Mouse (Mus musculus): ENCODE data around the gene Rspo4. TPM values are rescaled to one million over a fixed set of nuclear protein-coding genes. Genes with fewer than 3 reads are reported as not detected.

The Rspo4 gene
- polyA plus RNA-seq, 1 experiment from 2014 or later, result 4.2 TPM

GRCm38 (mm10) chr2:151894209-151894980 lies 51.7 kb downstream of the Rspo4 start:
- 72% methylated on average over 8 of the region's 8 CpGs for WGBS
- Histone ChIP-seq H3K27ac (no peak overlapping the region), H3K4me3 (no peak overlapping the region), H3K27me3 (ENCODE audit: insufficient read depth, poor library complexity, severe bottlenecking) (peaks cover 19% of the 10 kb centered on the region; the same call in 1 of the 2 replicates), H3K36me3 (no peaks in the 10 kb centered on the region), H3K4me1 (peaks cover 9% of the 10 kb centered on the region; the same call in 1 of the 2 replicates), H3K9me3 (no peaks in the 10 kb centered on the region)
- DNase-seq (ENCODE audit: low spot score), result no peak

GRCm38 (mm10) chr2:151895911-151896310 lies 53.2 kb downstream of the Rspo4 start:
- Histone ChIP-seq H3K4me1 (peaks cover 9% of the 10 kb centered on the region; the same call in 1 of the 2 replicates), H3K27me3 (ENCODE audit: insufficient read depth, poor library complexity, severe bottlenecking) (peaks cover 19% of the 10 kb centered on the region; the same call in 1 of the 2 replicates), H3K4me3 (no peak overlapping the region), H3K36me3 (no peaks in the 10 kb centered on the region), H3K9me3 (no peaks in the 10 kb centered on the region), H3K27ac (no peak overlapping the region)
- no peak for DNase-seq (ENCODE audit: low spot score)
- WGBS, result 83% methylated on average over 5 of the region's 5 CpGs

- 73% methylated on average over 1 of the region's 1 CpGs for WGBS
- Histone ChIP-seq H3K36me3 (no peaks in the 10 kb centered on the region), H3K9me3 (no peaks in the 10 kb centered on the region), H3K4me1 (peaks cover 7% of the 10 kb centered on the region; the same call in 1 of the 2 replicates), H3K27ac (no peak overlapping the region), H3K27me3 (ENCODE audit: insufficient read depth, poor library complexity, severe bottlenecking) (peaks cover 8% of the 10 kb centered on the region; the same call in 1 of the 2 replicates), H3K4me3 (no peak overlapping the region)
- DNase-seq (ENCODE audit: low spot score), result no peak
Measured at GRCm38 (mm10) chr2:151898106-151898505, 55.4 kb downstream of the Rspo4 start.

- Histone ChIP-seq H3K27me3 (ENCODE audit: insufficient read depth, poor library complexity, severe bottlenecking) (peaks cover 8% of the 10 kb centered on the region; the same call in 1 of the 2 replicates), H3K4me3 (no peak overlapping the region), H3K36me3 (no peaks in the 10 kb centered on the region), H3K27ac (no peak overlapping the region), H3K4me1 (0 out of 2 replicates have a peak, but pooled peaks cover 3% of the 10 kb centered on the region), H3K9me3 (no peaks in the 10 kb centered on the region)
- 53% methylated on average over 4 of the region's 4 CpGs for WGBS
- no peak for DNase-seq (ENCODE audit: low spot score)
Measured at GRCm38 (mm10) chr2:151900845-151901244, 58.1 kb downstream of the Rspo4 start.

GRCm38 (mm10) chr2:151903267-151903666 lies 60.5 kb downstream of the Rspo4 start:
- no peaks in the 10 kb centered on the region for H3K9me3 ChIP-seq
- 81% methylated on average over 6 of the region's 6 CpGs for WGBS
- peaks cover 3% of the 10 kb centered on the region; the same call in 1 of the 2 replicates for H3K27me3 ChIP-seq (ENCODE audit: insufficient read depth, poor library complexity, severe bottlenecking)
- H3K27ac ChIP-seq, result no peak overlapping the region
- no peak overlapping the region for H3K4me3 ChIP-seq
- no peak for DNase-seq (ENCODE audit: low spot score)
- no peaks in the 10 kb centered on the region for H3K36me3 ChIP-seq
- 0 out of 2 replicates have a peak, but pooled peaks cover 3% of the 10 kb centered on the region for H3K4me1 ChIP-seq

GRCm38 (mm10) chr2:151903933-151904332 lies 61.2 kb downstream of the Rspo4 start:
- H3K4me3 ChIP-seq, result no peak overlapping the region

GRCm38 (mm10) chr2:151904636-151905035 lies 61.9 kb downstream of the Rspo4 start:
- 0 out of 2 replicates have a peak overlapping the region, but pooled peaks have one; percentile 2 for H3K27ac ChIP-seq
- 43% methylated on average over 3 of the region's 3 CpGs for WGBS
- no peaks in the 10 kb centered on the region for H3K4me1 ChIP-seq
- H3K36me3 ChIP-seq, result no peaks in the 10 kb centered on the region
- DNase-seq (ENCODE audit: low spot score), result no peak
- peaks cover 5% of the 10 kb centered on the region; the same call in 1 of the 2 replicates for H3K27me3 ChIP-seq (ENCODE audit: insufficient read depth, poor library complexity, severe bottlenecking)
- H3K9me3 ChIP-seq, result no peaks in the 10 kb centered on the region
- no peak overlapping the region for H3K4me3 ChIP-seq

More at GRCm38 (mm10) chr2:151903933-151904332, 61.2 kb downstream of the Rspo4 start:
- Histone ChIP-seq H3K9me3 (no peaks in the 10 kb centered on the region), H3K27me3 (ENCODE audit: insufficient read depth, poor library complexity, severe bottlenecking) (peaks cover 4% of the 10 kb centered on the region; the same call in 1 of the 2 replicates), H3K36me3 (no peaks in the 10 kb centered on the region), H3K4me1 (no peaks in the 10 kb centered on the region), H3K27ac (no peak overlapping the region)
- no peak for DNase-seq (ENCODE audit: low spot score)
- WGBS, result 65% methylated on average over 4 of the region's 4 CpGs

- WGBS, result 60% methylated on average over 2 of the region's 2 CpGs
- no peaks in the 10 kb centered on the region for H3K36me3 ChIP-seq
- peaks cover 16% of the 10 kb centered on the region for H3K4me1 ChIP-seq
- H3K4me3 ChIP-seq, result no peak overlapping the region
- peaks cover 5% of the 10 kb centered on the region; the same call in 1 of the 2 replicates for H3K27me3 ChIP-seq (ENCODE audit: insufficient read depth, poor library complexity, severe bottlenecking)
- H3K9me3 ChIP-seq, result no peaks in the 10 kb centered on the region
- no peak for DNase-seq (ENCODE audit: low spot score)
- no peak overlapping the region for H3K27ac ChIP-seq
Measured at GRCm38 (mm10) chr2:151907020-151907419, 64.3 kb downstream of the Rspo4 start.

- no peak overlapping the region for H3K4me3 ChIP-seq
- no peaks in the 10 kb centered on the region for H3K9me3 ChIP-seq
- no peak overlapping the region for H3K27ac ChIP-seq
- no peaks in the 10 kb centered on the region for H3K36me3 ChIP-seq
- 69% methylated on average over 3 of the region's 3 CpGs for WGBS
- H3K4me1 ChIP-seq, result peaks cover 16% of the 10 kb centered on the region
- no peak for DNase-seq (ENCODE audit: low spot score)
- H3K27me3 ChIP-seq (ENCODE audit: insufficient read depth, poor library complexity, severe bottlenecking), result peaks cover 5% of the 10 kb centered on the region; the same call in 1 of the 2 replicates
Measured at GRCm38 (mm10) chr2:151909386-151909785, 66.7 kb downstream of the Rspo4 start.

- H3K4me1 ChIP-seq, result peaks cover 16% of the 10 kb centered on the region
- H3K27ac ChIP-seq, result peak overlapping the region; percentile 79
- 43% methylated on average over 5 of the region's 5 CpGs for WGBS
- H3K27me3 ChIP-seq (ENCODE audit: insufficient read depth, poor library complexity, severe bottlenecking), result peaks cover 5% of the 10 kb centered on the region; the same call in 1 of the 2 replicates
- DNase-seq (ENCODE audit: low spot score), result no peak
- no peaks in the 10 kb centered on the region for H3K36me3 ChIP-seq
- no peak overlapping the region for H3K4me3 ChIP-seq
- no peaks in the 10 kb centered on the region for H3K9me3 ChIP-seq
Measured at GRCm38 (mm10) chr2:151910498-151910897, 67.8 kb downstream of the Rspo4 start.

GRCm38 (mm10) chr2:151910919-151911500 lies 68.3 kb downstream of the Rspo4 start, which contains the start of gene Angpt4:
Angpt4 (plus strand) TSS chr2:151911210.
- 63% methylated on average over 12 of the region's 13 CpGs for WGBS
- Histone ChIP-seq H3K9me3 (no peaks in the 10 kb centered on the region), H3K36me3 (no peaks in the 10 kb centered on the region), H3K27me3 (ENCODE audit: insufficient read depth, poor library complexity, severe bottlenecking) (peaks cover 5% of the 10 kb centered on the region; the same call in 1 of the 2 replicates), H3K27ac (peak within 1 kb of the TSS; percentile 79), H3K4me3 (0 out of 2 replicates have a peak within 1 kb of the TSS, but pooled peaks have one; percentile 4), H3K4me1 (peaks cover 20% of the 10 kb centered on the region)
- DNase-seq (ENCODE audit: low spot score), result no peak

- H3K36me3 ChIP-seq, result no peaks in the 10 kb centered on the region
- DNase-seq (ENCODE audit: low spot score), result no peak
- 76% methylated on average over 3 of the region's 3 CpGs for WGBS
- H3K27me3 ChIP-seq (ENCODE audit: insufficient read depth, poor library complexity, severe bottlenecking), result peaks cover 5% of the 10 kb centered on the region; the same call in 1 of the 2 replicates
- no peaks in the 10 kb centered on the region for H3K9me3 ChIP-seq
- peak overlapping the region; percentile 79 for H3K27ac ChIP-seq
- H3K4me1 ChIP-seq, result peaks cover 20% of the 10 kb centered on the region
- H3K4me3 ChIP-seq, result no peak overlapping the region
Measured at GRCm38 (mm10) chr2:151911751-151912150, 69.0 kb downstream of the Rspo4 start.

- Histone ChIP-seq H3K4me1 (peaks cover 26% of the 10 kb centered on the region), H3K4me3 (no peak overlapping the region), H3K9me3 (no peaks in the 10 kb centered on the region), H3K27me3 (ENCODE audit: insufficient read depth, poor library complexity, severe bottlenecking) (no peaks in the 10 kb centered on the region), H3K36me3 (no peaks in the 10 kb centered on the region), H3K27ac (no peak overlapping the region)
- WGBS, result 82% methylated on average over 5 of the region's 5 CpGs
- DNase-seq (ENCODE audit: low spot score), result no peak
Measured at GRCm38 (mm10) chr2:151914120-151914519, 71.4 kb downstream of the Rspo4 start.

Measured in heart, embryonic 10.5 days (tissue).